Mouse (Mus musculus): ENCODE measurements around the gene Oxa1l.

DNA sequence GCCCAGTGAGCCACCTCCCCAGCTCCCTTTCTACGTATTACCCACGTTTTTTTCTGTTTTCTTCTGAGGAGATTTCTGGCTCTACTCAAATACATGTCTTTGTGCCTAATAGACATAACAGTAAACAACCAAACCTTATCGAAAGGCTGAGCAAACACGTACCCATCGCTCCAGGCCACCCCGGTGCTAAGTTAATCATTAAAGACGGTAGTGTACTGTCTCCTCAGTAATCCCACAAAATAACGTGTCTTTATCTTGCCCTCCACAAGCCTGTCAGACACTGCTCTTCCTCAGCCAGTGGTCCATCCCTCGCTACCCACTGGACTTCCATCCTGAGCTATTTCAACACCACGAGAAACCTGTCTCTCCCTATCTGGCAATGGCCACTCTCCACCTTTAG, 21.2 kb downstream of the Oxa1l start:
- TF ChIP-seq POLR2A (IDR thresholded peaks at IDR 0.05; ENCODE audit: insufficient read depth, low read depth, low read length) (no peak), CTCF (IDR thresholded peaks at IDR 0.05; ENCODE audit: insufficient read depth, low read depth, low read length) (no peak)

Measured in olfactory bulb, adult 2 months (tissue).